Mouse (Mus musculus) thymus, adult 2 months (tissue): ENCODE measurements around the gene Sh2b3. TPM values are rescaled to one million over a fixed set of nuclear protein-coding genes. Genes with fewer than 3 reads are reported as not detected.

Source experiments
- DNase-seq: peaks from one replicate; pipeline ENCODE4 v3.0.0; 2021
- H3K27ac ChIP-seq: fragments of 200-500 bp; 2 replicates; pipeline ENCODE4 v1.5.1; 2012; ENCODE audit warnings: low read length, control low read depth; ENCODE audit not compliant: control insufficient read depth, insufficient read depth
- H3K27me3 ChIP-seq: fragments of 200-500 bp; 2 replicates; pipeline ENCODE4 v1.6.1; 2012; ENCODE audit warnings: mild to moderate bottlenecking, low read length, moderate library complexity, mixed read lengths; ENCODE audit not compliant: control insufficient read depth, insufficient read depth
- H3K36me3 ChIP-seq: fragments of 200-500 bp; 2 replicates; pipeline ENCODE4 v1.6.1; 2012; ENCODE audit warnings: mild to moderate bottlenecking, low read length, moderate library complexity; ENCODE audit not compliant: control insufficient read depth, insufficient read depth
- H3K4me1 ChIP-seq: fragments of 200-500 bp; replicated peaks from 2 replicates; pipeline ENCODE4 v1.6.1; 2012; ENCODE audit warnings: low read length; ENCODE audit not compliant: control insufficient read depth, insufficient read depth
- H3K4me3 ChIP-seq: fragments of 200-500 bp; 2 replicates; pipeline ENCODE4 v1.5.1; 2012; ENCODE audit warnings: mild to moderate bottlenecking, low read length, control low read depth, moderate library complexity; ENCODE audit not compliant: control insufficient read depth, insufficient read depth
- CTCF ChIP-seq: fragments of 200-500 bp; IDR thresholded peaks from 2 replicates; pipeline ENCODE4 v1.5.1; 2012; ENCODE audit warnings: mild to moderate bottlenecking, control low read depth, low read length, moderate library complexity, borderline replicate concordance; ENCODE audit not compliant: control insufficient read depth, poor library complexity, insufficient read depth; ENCODE audit errors: extremely low read depth
- POLR2A ChIP-seq: fragments of 200-500 bp; IDR thresholded peaks from 2 replicates; pipeline ENCODE4 v1.6.1; 2012; ENCODE audit warnings: mild to moderate bottlenecking, low read length, control low read depth, moderate library complexity; ENCODE audit not compliant: control insufficient read depth, poor library complexity, insufficient read depth; ENCODE audit errors: extremely low read depth
- WGBS: fragments of 180-500 bp; shearing (Covaris S2); methylation state at CpG from one replicate; pipeline ENCODE4 v1.1.7; 2018; 5-methylcytosine and 5-hydroxymethylcytosine counted together
- polyA plus RNA-seq: library from polyadenylated mRNA; depleted of rRNA; stranded (reverse); fragments of >200 nt; gene quantifications from 2 replicates; pipeline ENCODE4 v1.2.3, GENCODE M21; 2012; rRNA removed

Gene Sh2b3
- polyA plus RNA-seq, 1 experiment: 48.3 TPM

- 73% methylated on average over 4 of the region's 4 CpGs for WGBS
- Histone ChIP-seq H3K27me3 (no peaks in the 10 kb centered on the region), H3K27ac (no peak overlapping the region), H3K4me1 (no peaks in the 10 kb centered on the region), H3K4me3 (no peak overlapping the region), H3K36me3 (peaks cover 34% of the 10 kb centered on the region)
- TF ChIP-seq CTCF: no peak
- no peak for TF ChIP-seq POLR2A
- DNase-seq: no peak
Observed at GRCm38 (mm10) chr5:121782467-121782866, 55.0 kb downstream of the Sh2b3 start.

GRCm38 (mm10) chr5:121780180-121780579, 57.3 kb downstream of the Sh2b3 start:
- no peak for DNase-seq
- no peak for TF ChIP-seq POLR2A
- TF ChIP-seq CTCF: no peak
- Histone ChIP-seq H3K4me3 (no peak overlapping the region), H3K27ac (no peak overlapping the region), H3K27me3 (no peaks in the 10 kb centered on the region), H3K36me3 (peaks cover 20% of the 10 kb centered on the region), H3K4me1 (no peaks in the 10 kb centered on the region)
- 93% methylated on average over 5 of the region's 5 CpGs for WGBS

- Histone ChIP-seq H3K4me1 (no peaks in the 10 kb centered on the region), H3K27me3 (no peaks in the 10 kb centered on the region), H3K4me3 (no peak overlapping the region), H3K36me3 (peaks cover 21% of the 10 kb centered on the region), H3K27ac (no peak overlapping the region)
- no peak for DNase-seq
- WGBS: 93% methylated on average over 7 of the region's 7 CpGs
- TF ChIP-seq CTCF (no peak), POLR2A (no peak)
Observed at GRCm38 (mm10) chr5:121778485-121779119, 58.8 kb downstream of the Sh2b3 start.

- H3K4me1 ChIP-seq: no peaks in the 10 kb centered on the region
- no peak for DNase-seq
- no peak overlapping the region for H3K27ac ChIP-seq
- H3K36me3 ChIP-seq: peaks cover 8% of the 10 kb centered on the region
- H3K4me3 ChIP-seq: no peak overlapping the region
- no peaks in the 10 kb centered on the region for H3K27me3 ChIP-seq
- TF ChIP-seq POLR2A (no peak), CTCF (no peak)
- WGBS: 92% methylated on average over 3 of the region's 3 CpGs
Observed at GRCm38 (mm10) chr5:121771611-121772010, 65.8 kb downstream of the Sh2b3 start.

- H3K4me3 ChIP-seq: no peak overlapping the region
- WGBS: 93% methylated on average over 7 of the region's 7 CpGs
- H3K27ac ChIP-seq: no peak overlapping the region
- H3K4me1 ChIP-seq: no peaks in the 10 kb centered on the region
- H3K36me3 ChIP-seq: peaks cover 4% of the 10 kb centered on the region; the same call in 1 of the 2 replicates
- H3K27me3 ChIP-seq: no peaks in the 10 kb centered on the region
- TF ChIP-seq POLR2A (no peak), CTCF (no peak)
- no peak for DNase-seq
Observed at GRCm38 (mm10) chr5:121769827-121770226, 67.6 kb downstream of the Sh2b3 start.

- TF ChIP-seq CTCF: no peak
- no peak for TF ChIP-seq POLR2A
- WGBS: 71% methylated on average over 2 of the region's 2 CpGs
- Histone ChIP-seq H3K4me3 (no peak overlapping the region), H3K36me3 (peaks cover under 1% of the 10 kb centered on the region; the same call in 1 of the 2 replicates), H3K27ac (no peak overlapping the region), H3K27me3 (no peaks in the 10 kb centered on the region), H3K4me1 (no peaks in the 10 kb centered on the region)
- no peak for DNase-seq
Observed at GRCm38 (mm10) chr5:121767564-121767963, 69.9 kb downstream of the Sh2b3 start.

GRCm38 (mm10) chr5:121766038-121766773, 71.2 kb downstream of the Sh2b3 start:
- Histone ChIP-seq H3K27ac (no peak overlapping the region), H3K4me1 (no peaks in the 10 kb centered on the region), H3K4me3 (no peak overlapping the region), H3K36me3 (no peaks in the 10 kb centered on the region), H3K27me3 (no peaks in the 10 kb centered on the region)
- 97% methylated on average over 4 of the region's 4 CpGs for WGBS
- TF ChIP-seq POLR2A: no peak
- TF ChIP-seq CTCF: no peak
- peak; percentile 30 for DNase-seq

Other genes starting within 250 kb of the Sh2b3 start
- gene Aldh2, start 243.8 kb downstream of the Sh2b3 start, polyA plus RNA-seq: 203 and 217 TPM in 2 replicates
- gene Acad12, start 218.7 kb downstream of the Sh2b3 start, polyA plus RNA-seq: 3.9 and 8.8 TPM in 2 replicates
- gene Acad10, start 177.1 kb downstream of the Sh2b3 start, polyA plus RNA-seq: 7.2 and 8.2 TPM in 2 replicates
- gene Brap, start 177.1 kb downstream of the Sh2b3 start, polyA plus RNA-seq: 38.7 and 46.9 TPM in 2 replicates
- gene Atxn2, start 126.3 kb downstream of the Sh2b3 start, polyA plus RNA-seq: 205 and 216 TPM in 2 replicates
- 23.3 and 25.3 TPM in 2 replicates for gene Pheta1, start 11.3 kb upstream of the Sh2b3 start, polyA plus RNA-seq
- gene Cux2, start 212.5 kb upstream of the Sh2b3 start, polyA plus RNA-seq: 0.18 and 0.75 TPM in 2 replicates